Mouse (Mus musculus): ENCODE measurements around the gene E2f3.

- TF ChIP-seq POLR2AphosphoS5 (IDR thresholded peaks at IDR 0.05; ENCODE audit: insufficient replicate concordance, low read depth, low read length) = no peak
- TF ChIP-seq CTCF (IDR thresholded peaks at IDR 0.05; ENCODE audit: low read depth, low read length) = no peak
- no peak for TF ChIP-seq GATA1 (IDR thresholded peaks at IDR 0.05; ENCODE audit: borderline replicate concordance, low read length)
- no peak for TF ChIP-seq GATA2 (IDR thresholded peaks at IDR 0.05; ENCODE audit: borderline replicate concordance, low read depth, low read length)
Observed at GRCm38 (mm10) chr13:30004849-30005248, 19.0 kb upstream of the E2f3 start.
